Mouse (Mus musculus) urinary bladder, adult 18-20 months (tissue): ENCODE data around the gene Col4a3.
A peak's percentile ranks its signal among the peaks of the same experiment; 100 is the strongest.

Experiments used
- DNase-seq, 2 experiments: peaks; one replicate each; pipeline ENCODE4 v3.0.0; 2022; ENCODE audit warnings: low spot score in 2 of 2, mixed read lengths in 2 of 2

Gene Col4a3

DNA sequence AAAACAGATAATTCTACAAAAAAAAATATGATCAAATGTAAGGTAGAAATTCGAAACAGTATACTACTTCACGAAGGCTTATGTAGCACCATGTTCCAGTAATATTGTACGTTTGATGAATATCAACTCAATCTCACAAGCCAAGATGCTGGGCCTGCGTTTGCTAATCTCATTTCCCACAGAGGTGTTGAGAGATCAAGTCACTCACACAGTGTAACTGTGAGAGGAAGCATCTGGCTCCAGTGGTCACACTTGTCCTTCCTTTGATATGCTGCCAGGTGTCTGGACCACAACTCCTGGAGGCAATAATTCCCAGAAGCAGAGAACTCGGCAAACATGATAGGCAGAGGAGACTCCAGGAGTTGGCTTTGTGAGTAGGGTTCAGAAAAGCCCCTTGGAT lies 99.6 kb downstream of the Col4a3 start:
- no peak for DNase-seq

- no peak for DNase-seq
Measured at GRCm38 (mm10) chr1:82686866-82687265, 100.1 kb downstream of the Col4a3 start.

DNA sequence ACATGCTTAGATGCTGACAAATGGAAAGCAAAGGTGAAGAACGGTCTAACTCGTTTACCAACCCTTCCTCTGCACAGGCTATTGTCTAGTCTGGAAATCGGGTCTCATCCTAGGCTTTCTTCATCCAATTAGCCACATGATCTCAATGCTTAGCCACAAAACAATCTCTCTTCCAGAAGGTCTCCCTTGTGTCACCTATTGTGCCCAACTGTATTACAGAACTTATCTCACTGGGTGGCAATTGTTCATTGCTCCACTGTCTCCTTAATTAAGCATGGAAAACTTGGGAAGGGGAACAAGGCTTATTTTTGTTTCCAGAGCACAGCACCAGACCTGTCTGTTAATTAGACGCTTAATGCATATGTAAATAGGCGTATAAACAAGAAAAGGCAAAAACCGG lies 101.2 kb downstream of the Col4a3 start:
- no peak for DNase-seq

DNA sequence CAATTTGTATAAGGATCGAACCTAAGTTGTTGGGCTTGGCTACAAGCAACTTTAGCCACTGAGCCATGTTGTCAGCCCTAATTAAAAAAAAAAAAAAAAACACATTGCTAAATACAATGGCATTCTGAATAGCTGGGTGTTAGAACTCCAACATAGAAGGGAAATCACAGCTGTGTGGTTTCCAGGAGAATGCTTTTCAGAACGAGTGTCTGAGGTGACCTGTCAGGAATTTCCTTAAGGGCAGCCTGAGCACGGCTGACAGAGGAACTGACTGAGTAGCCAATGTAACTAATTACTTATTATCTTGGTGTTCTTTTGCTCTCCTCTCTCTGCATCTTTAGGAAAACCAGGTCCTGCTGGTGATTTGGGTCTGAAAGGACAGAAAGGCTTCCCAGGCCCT lies 109.2 kb downstream of the Col4a3 start:
- DNase-seq = no peak

GRCm38 (mm10) chr1:82717816-82718512 lies 131.2 kb downstream of the Col4a3 start:
- no peak for DNase-seq

GRCm38 (mm10) chr1:82724339-82725025 lies 137.8 kb downstream of the Col4a3 start, which contains the start of gene Mff:
Gene Mff, plus strand, starts transcription at chr1:82724890.
- DNase-seq = peak; percentile 88 to 94

GRCm38 (mm10) chr1:82725026-82725874 lies 138.5 kb downstream of the Col4a3 start:
- peak in 1 of 2 experiments; percentile 5 for DNase-seq

GRCm38 (mm10) chr1:82725875-82726185 lies 139.1 kb downstream of the Col4a3 start:
- DNase-seq = no peak

GRCm38 (mm10) chr1:82726482-82726881 lies 139.8 kb downstream of the Col4a3 start:
- DNase-seq = no peak

GRCm38 (mm10) chr1:82733357-82733756 lies 146.6 kb downstream of the Col4a3 start:
- no peak for DNase-seq

- no peak for DNase-seq
Measured at GRCm38 (mm10) chr1:82738066-82738465, 151.3 kb downstream of the Col4a3 start.

DNA sequence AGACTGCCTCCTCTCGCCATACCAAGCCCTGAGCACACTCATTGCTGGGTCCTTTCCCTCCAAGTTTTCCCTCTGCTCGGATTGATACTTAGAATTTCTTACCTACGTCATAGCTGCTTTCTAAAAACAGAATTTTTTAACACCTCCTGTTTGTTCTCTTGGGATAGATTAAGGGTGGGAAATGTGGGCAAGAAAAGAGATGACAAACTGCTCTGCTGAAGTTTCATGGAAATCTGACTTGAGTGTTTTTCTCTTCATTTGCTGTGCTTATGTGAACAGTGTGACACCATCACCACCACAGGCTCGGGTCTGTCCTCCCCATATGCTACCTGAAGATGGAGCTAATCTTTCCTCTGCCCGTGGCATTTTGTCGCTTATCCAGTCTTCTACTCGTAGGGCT lies 154.8 kb downstream of the Col4a3 start:
- no peak for DNase-seq

DNA sequence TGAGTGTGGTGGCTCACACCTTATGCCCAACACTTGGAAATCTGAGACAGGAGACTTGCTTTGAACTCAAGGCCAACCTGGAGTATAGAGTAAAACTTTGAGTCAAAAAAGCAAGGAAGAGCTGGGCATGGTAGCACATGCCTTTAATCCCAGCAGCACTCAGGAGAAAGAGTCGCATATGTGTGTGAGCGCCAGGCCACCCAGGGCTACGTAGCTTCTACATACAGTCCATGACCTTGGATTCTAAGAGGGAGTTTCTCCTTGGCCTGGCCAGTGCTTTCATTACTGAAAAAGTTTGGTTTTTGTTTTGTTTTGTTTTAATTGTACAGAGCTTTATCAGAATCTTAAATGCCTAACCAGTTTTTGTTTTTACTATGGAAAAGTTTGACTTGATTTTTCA lies 157.2 kb downstream of the Col4a3 start:
- DNase-seq = no peak

DNA sequence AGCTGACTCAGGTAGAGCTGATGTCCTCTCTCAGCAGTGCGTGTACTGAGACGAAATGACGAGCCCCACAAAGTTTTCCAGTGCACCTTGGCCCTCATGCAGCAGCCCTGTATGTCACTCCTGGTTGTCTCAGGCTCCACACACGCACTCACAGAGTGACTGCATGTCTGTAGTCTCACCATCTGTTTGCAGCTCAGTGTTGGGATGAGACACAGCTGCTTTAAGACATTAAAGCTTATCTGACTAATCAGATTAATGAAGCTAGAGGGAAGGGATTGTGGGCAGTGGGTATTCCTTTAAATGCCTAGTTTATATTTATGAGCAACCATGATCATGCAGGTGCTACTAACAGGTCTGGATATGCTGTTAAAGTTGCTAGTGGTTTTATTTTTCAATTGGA lies 159.7 kb downstream of the Col4a3 start:
- no peak for DNase-seq

GRCm38 (mm10) chr1:82747714-82748452 lies 161.2 kb downstream of the Col4a3 start:
- DNase-seq = no peak

GRCm38 (mm10) chr1:82759520-82759919 lies 172.8 kb downstream of the Col4a3 start:
- DNase-seq = no peak

- DNase-seq = no peak
Measured at GRCm38 (mm10) chr1:82761454-82762169, 174.9 kb downstream of the Col4a3 start.

DNA sequence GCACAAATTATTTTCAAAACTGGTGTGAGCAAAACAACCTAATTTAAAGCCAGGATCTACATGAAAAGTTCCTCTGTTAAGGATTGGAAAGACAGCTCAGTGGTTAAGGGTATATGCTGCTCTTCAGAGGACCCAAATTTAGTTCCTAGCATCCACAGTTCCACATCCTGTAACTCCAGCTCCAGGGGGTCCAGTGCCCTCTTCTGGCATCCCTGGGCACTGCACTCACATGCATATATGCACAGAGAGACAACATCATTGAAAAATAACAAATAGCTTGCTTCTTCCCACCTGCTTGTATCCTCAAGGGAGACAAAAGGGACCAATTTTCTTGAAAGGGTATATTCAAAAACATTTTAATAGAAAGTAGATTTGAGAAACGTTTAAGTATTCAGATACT lies 175.6 kb downstream of the Col4a3 start:
- DNase-seq = no peak

DNA sequence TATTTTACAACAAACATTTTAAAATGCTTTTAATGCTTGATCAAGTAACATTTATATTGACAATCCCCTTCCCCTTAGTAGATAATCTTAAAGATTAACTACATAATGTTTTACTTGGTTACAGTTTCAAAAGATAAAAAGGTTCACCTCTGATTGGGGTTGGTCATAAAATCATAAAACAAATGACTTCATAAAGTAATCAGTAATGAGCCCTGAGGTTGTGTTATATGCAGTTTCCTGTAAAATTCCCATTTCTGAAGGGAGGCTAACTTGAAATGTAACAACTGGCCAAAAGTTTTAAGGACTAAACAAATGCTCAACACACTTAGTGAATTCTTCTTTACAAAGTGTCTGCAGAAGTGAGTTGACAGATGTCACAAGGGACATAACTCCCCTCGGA lies 179.5 kb downstream of the Col4a3 start:
- DNase-seq = no peak

DNA sequence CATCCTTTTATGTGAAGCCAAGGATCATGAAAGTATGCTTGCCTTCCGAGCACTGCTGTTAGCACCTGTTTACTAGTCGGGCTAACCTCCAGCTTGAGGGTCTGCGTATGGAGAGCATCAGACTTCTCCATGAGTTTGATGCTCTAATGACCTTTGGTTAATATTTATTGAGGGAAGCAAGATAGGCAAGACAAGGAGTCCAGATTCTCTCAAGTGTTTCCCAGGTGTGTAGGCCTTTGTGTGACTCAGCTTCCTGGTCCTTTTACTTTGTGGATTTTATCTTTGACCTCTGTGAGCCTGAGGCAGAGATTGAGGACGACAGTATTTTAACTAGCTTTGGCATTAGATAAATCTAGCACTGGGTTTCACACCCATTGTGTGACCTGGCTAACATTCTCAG lies 179.9 kb downstream of the Col4a3 start:
- DNase-seq = no peak

DNA sequence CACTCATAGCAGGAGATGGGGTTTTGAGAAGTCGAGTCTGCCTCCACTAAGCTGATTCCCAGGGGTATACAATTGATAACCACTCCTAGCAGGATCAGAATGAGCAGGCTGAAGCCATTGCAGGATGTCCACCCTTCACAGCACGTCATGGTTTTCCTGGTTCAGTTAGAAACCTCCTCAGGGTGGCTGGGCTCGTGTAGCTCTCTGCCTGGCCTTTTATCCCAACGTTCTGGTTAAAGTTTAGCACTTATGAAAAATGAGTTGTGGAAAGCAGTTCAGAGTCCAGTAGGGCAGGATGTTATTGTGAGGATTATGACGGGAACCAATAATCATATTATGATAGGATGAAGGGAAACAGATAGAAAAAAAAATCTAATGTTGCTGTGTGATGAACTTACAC lies 181.5 kb downstream of the Col4a3 start, which contains the start of gene Tm4sf20:
Tm4sf20 (minus strand) TSS at position 193 of the 400 bp plus-strand sequence.
- no peak for DNase-seq
